Mouse (Mus musculus) embryo, embryonic 11 days (tissue): ENCODE results near the gene Cpn2.

Source experiments
- DNase-seq: peaks from one replicate; pipeline ENCODE4 v3.0.0-alpha.2; 2015

The Cpn2 gene

GRCm38 (mm10) chr16:30278406-30278805, 11.1 kb upstream of the Cpn2 start:
- no peak for DNase-seq

- no peak for DNase-seq
These were observed 8.4 kb upstream of the Cpn2 start for GRCm38 (mm10) chr16:30275558-30276340.

DNA sequence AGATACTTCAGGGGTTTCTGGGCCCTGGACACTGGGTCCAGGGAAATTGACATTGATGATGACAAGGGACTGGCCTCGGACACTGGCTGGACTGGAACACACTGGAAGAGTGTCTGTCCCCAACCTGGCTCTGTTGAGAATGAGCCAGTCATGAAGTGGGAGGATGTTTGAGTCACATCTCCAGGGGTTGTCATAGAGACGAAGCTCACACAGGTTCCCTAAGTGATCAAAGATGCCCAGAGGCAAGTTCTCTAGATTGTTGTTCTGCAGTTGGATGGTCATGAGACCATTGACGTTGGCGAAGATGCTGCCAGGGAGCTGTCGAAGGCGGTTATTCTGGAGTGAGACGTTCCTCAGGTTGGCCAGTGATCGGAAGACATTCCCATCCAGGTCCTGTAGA, 5.8 kb upstream of the Cpn2 start:
- no peak for DNase-seq

DNA sequence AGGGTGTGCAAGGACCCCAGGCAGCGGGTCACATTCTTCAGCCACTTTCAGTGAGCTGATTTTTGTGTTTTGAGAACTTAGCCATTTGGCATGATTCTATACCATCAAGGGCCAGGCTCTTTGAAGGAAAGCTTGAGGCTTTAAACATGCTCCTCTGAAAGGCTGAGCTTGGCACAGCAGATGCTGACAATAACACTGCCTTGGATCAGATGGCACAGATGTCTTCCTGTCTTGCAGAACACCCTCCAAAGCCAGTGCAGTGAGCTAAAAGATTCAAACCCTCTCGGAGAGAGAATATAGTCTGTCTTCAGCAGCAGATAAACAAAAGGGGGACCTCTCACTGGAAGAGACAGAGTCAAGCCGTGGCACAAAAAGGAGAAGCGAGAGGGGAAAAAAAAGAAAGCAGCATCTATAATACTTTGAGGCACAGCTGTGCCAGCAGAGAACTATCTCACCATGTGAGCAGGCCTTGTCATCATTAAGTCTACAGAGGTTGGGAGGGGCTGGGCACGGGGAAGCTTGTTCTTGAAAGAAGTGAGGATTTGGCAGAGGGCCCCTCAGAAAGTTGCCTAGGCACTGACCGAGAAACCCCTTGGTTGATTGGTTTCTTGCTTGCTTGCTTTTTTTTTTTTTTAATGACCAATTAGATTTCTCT, 4.8 kb upstream of the Cpn2 start:
- DNase-seq: no peak

DNA sequence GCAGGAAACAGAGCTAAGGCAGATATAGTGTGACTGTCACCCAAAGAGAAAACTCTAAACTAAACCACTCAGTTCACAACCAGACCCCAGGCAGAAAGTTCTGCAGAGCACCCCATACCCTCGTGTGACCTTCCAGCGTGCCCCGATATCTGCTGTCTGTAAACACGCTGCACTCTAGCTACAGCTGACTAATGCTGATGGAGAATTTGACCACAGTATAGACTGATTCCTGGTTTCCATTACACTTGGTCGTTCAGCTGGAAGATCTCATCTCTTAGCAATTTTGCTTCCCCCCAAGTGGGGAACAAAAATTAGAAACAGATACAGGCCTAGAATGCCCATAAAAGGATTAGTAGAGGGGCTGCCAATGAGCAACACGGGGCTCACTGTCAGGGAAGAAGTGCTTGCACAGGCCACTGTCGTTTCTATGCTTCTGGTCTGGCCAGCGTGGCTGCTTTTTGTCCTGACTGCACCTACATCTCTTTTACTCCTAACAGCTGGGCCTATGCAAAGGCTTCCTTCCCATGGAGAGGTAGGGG, 4.0 kb upstream of the Cpn2 start:
- peak; percentile 45 for DNase-seq

DNA sequence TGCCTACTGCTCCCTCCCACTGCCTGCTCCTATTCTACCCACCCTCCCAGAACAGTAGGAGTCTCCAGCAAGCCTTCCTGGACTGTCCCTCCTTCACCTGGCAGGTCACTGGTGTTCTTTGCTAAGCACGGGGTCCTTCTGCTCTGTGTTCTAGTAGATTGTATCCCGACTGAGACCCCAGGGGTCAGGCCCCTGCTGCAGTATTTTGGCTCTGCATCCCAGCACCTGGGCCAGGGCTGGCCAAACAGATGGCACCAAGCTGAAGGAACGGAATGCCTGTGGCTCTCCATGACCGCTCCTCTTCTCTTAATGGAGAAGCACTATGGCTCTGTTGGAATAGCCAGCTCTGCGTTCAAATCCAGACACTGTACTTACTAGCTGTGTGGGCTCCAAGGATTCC, 738 bp downstream of the Cpn2 start:
- DNase-seq: no peak

DNA sequence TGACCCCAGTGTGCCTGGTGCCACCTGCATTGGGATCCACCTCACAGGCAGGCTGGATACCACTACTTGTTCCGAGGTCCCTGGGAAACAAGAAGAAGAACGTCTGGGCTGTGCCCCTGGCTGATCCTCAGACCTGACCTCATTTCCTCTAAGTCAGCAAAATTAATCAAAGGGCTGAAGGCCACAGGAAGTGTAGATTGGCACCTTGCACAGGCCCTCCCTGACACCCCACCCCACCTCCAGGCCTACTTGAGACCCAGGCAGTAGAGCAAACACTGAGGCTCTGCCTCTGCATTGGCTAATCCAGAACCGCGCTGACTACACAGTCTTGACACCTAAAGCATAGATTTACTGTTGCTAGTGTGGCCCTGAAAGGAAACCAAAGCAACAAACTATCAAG, 1.7 kb downstream of the Cpn2 start:
- no peak for DNase-seq

- DNase-seq: no peak
These were observed 4.1 kb downstream of the Cpn2 start for GRCm38 (mm10) chr16:30263156-30263555.

GRCm38 (mm10) chr16:30262664-30263063, 4.6 kb downstream of the Cpn2 start:
- peak; percentile 73 for DNase-seq

DNA sequence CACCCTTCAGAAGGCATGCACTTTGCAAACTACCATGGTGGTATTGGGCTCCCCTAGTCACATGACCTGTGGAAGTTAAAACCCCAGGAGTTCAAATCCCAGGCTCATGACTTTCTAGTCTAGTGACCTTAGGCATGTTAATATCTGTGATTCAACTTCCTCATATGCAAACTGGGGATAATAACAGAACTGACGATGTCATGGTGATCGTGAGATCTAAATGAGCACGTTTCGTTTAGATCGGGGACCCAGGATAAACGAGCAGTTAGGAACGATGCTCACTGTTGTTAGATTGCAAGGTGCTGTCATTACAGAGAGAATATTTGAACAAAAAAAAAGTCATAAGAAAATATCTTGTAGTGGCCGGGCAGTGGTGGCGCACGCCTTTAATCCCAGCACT, 5.1 kb downstream of the Cpn2 start:
- DNase-seq: no peak

GRCm38 (mm10) chr16:30261341-30261740, 6.0 kb downstream of the Cpn2 start:
- DNase-seq: no peak

DNA sequence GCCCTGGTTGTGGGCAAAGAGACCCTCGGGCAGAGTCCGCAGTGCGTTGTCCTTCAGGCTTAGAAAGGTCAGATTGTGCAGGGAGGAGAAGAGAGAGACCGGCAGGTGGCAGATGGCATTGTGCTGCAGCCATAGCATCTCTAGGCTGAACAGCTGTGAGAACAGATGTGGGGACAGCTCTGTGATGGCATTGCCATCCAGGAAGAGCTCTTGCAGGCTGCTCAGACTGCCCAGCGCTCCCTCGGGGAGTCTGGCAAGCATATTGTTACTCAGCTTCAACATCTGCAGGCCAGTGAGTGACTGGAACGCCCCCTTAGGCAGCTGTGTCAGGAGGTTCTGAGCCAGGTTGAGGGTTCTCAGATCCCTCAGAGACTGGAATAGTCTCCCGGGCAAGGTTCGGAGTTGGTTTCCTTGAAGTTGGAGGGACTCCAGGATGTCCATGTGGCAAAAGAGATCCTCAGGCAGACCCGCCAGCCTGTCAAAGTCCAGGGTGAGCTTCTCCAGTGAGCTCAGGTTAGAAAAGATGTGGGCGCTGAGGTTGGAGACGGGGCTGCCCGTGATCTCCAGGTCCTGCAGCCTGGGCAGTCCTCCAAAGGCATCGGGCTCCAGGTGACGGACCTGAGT, 7.2 kb downstream of the Cpn2 start:
- DNase-seq: no peak

DNA sequence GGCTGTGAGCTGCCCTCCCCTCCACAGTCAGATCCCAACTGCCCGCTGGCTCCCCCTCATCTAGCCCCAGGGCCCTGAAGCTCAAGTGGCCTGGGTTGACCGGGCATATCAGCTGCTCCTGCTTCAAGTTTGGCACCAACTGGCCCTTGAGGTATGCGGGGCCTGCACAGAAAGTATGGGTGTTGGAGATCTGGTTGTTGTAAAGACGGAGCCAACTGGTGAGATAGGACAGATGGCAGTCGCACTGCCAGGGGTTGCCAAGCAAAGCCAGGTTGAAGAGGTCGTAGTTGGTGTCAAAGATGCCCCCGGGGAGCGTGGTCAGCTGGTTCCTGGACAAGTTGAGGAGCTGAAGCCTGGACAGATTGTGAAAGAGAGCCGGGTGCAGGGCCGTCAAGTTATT, 7.9 kb downstream of the Cpn2 start:
- no peak for DNase-seq

DNA sequence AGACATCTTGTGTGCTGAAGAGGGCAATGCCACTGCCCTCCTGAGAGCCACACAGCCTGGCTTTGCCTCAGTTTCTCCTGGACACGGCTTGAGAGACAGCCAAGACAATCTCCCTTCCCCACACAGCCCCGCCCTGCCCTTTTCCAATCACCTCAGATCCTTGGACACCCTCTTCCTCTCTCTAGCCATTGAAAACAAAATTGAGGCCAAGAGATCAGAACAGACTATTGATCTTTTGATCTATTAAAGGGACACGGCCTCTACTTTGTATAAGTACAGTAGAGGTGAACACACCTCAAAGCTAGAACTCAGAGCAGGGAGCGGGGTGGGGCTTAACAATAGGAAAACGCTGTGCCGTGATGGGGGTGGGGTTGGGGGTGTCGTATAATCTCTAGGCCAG, 8.9 kb downstream of the Cpn2 start:
- no peak for DNase-seq

DNA sequence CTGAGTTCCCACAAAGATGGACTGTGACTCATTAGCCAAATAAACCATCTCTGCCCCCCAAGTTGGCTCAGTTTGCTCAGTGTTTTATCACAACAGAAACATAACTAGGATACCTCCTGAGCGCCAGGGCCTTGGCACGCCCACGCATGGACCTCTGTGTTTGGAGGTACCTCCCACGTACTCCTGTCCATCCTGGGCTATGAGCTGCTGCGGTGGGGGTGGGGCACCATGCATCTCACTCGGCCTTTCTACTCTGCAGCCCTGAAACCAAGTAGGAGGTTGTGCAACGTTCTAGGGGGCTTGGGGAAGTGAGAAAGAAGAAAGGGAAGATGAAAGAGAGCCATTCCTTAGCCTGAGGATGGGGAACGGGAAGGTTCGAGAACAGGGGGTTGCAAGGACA, 9.6 kb downstream of the Cpn2 start:
- no peak for DNase-seq

GRCm38 (mm10) chr16:30255061-30255460, 12.2 kb downstream of the Cpn2 start:
- no peak for DNase-seq

DNA sequence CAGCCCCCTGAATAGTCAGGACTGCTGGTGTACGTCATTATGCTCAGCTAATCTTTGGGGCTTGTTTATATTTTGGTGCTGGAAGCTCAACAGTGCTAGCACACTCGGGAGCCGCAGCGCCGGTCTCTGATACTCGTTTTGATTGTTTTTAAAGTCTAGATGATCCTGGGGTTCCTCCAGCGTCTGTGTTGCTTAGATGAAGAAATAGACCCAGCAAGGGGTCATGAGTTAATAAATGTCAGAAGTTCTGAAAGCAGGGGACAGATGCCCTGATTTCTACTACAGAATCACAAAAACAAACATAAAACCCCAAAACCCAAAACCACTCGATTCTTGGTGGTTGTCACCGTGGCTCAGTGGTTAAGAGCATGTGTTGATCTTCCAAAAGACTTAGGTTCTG, 13.4 kb downstream of the Cpn2 start:
- DNase-seq: no peak

DNA sequence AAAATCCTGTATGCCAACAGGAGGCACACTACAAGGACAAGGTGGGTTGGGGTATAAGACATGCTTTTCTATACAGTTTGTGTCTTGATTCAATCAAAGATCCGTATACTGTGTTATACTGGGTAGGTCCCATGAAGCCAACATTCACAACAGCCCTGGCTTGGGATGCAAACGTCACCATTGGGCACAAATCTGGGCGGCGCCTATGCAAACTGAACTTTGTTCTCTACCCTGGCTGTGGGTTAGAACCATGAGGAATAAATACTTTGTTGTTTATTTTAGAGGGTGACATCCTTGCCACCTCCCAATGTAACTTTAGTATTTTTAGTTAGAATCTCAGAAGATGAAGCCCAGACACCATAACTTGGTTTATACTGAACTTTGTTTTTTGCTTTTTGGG, 13.9 kb downstream of the Cpn2 start:
- no peak for DNase-seq

DNA sequence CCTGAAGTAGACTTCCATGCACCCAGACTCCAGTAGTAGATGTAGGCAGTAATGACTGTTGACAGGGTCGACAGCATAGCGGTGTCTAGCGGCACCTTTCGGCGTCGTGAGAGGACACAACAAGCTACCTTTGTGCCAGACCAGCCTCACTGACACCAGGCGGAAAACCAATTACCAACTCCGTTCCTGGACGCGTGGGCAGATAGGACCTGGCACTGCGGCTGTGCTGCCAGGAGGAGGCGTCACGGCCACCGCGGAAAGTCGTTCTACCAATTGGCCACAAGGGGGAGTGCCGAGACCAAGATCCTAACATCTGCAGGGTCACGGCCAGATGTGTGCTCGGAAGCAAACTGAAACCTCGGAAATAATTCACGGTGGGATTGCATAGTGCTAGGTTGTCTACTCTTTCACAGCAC, 15.3 kb downstream of the Cpn2 start:
- DNase-seq: peak; percentile 89

DNA sequence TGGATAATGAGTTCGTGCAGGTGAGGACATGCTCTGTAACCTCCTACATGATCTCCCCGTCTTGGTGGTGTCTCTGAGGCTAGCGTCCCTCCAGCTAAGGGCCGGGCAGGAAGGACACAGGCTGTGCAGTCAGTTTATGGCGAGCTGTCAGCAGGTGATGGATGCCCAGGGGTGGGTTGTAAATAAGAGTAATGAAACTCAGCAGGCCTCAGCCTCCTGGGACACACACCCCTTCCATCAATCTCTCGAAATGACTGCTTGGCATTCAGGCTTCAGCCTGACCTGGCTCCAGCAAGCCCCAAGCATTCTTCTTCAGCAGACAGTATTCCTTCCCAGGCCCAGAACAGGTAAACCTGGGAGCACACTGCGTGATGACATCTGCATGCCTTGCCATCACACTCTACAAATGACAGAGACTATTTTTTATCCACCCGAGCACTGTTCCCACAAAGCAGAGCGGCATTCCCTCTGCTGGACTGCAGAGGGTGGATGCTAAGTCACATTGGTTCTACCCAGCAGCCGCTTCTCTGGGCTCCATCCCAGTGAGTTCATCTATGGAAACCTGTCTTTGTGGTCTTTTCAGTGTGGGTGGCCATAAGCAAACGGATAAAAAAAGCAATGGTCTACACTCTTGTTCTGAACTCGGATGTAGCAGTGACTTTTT, 23.1 kb downstream of the Cpn2 start:
- peak; percentile 76 for DNase-seq

GRCm38 (mm10) chr16:30241623-30242022, 25.7 kb downstream of the Cpn2 start:
- peak; percentile 24 for DNase-seq

DNA sequence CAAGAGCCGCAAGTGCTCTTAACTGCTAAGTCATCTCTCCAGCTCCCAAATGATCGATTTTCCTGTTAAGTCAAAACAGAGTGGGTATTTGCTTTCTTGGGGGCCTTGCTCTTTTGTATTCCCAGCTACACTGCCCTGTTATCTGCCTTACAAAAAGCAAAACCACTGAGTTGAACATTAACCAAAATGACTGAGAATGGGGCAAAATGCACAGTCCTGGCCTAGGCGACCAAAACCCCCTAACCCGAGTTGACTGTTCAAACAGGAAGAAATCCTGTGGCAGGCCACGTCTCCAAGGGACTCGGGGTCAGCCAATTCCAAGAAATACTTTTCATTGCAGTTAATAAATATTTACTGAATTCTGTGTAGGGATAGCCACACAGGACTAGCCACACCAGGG, 28.5 kb downstream of the Cpn2 start:
- no peak for DNase-seq

DNA sequence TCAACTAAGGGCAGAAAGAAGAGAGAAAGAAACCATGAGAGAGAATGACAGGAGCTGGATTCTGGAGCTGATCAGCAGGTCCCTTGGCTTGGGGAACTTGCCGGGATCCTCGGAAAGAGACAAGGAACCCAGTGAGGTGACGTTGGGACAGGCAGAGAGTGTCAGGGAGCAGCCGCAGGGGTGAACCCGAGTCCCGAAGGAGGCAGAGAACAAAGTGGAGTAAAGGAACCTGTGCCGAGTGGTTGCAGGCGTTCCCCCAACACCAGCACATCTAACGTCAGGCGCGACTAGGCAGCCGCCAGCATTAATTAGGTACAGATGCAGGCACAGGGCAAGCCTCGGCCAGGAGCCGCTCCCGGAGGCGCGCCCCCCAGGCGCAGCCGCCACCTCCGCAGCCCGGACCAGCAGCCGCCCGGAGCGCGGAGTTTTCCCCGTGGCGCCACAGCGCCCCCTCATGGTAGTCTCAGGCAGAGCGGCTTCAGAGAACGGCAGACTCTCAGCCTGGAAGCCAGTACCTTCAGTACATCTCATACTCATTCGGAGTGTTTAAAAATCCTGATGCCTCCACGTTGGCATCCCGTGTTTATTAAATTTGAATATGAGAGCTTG, 31.1 kb downstream of the Cpn2 start:
- DNase-seq: peak; percentile 93
